Mouse (Mus musculus): ENCODE data around the gene Shb. TPM values are rescaled to one million over a fixed set of nuclear protein-coding genes. Genes with fewer than 3 reads are reported as not detected.
"Not testable (repeated sequence)": the region's sequence is repeated elsewhere in the genome, so short reads cannot be mapped to it uniquely, and the experiment has no call there.

The Shb gene
- polyA plus RNA-seq, 1 experiment from 2014 or later, result 6.8 TPM

DNA sequence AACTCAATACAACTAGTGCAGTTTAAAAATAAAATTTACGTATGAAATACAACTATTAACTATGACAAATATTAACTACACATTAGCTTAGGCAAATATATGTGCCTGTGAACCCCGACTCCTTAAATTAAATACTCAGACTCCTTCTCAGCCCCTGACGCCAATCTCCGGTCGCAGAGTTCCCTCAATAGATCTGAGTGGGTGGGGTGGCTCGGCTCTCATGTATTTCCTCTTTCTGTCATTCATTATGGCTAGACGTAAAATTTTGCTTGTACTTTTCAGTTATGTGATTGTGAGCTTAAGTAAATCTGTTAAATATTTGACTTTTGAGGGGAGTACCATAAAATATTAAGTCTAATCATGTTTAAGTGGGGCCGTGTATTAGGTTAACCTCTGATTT is 139.3 kb downstream of the Shb start:
- no peaks in the 10 kb centered on the region for H3K9me3 ChIP-seq

DNA sequence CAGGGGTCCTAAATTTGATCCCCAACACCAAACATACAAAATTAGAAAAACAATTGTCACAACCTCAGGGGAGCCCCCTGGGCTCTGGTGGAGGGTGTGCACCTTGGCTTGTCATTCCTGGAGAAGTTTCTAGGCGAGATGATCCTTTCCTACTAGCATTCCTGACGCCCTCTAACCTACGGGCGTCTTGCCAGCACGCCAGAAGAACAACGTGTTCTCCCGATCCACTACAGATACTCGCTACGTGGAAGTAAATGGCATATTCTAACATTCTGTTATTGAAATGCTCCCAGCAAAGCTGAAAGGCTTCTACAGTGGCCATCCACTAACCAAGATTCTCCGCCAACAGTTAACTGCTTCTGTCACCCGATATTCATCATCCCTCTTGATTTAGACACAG is 139.7 kb downstream of the Shb start:
- Histone ChIP-seq H3K27me3 (no peaks in the 10 kb centered on the region), H3K9me3 (no peaks in the 10 kb centered on the region), H3K4me3 (no peak overlapping the region), H3K27ac (no peak overlapping the region), H3K4me1 (no peaks in the 10 kb centered on the region), H3K36me3 (peaks cover 8% of the 10 kb centered on the region; the same call in 1 of the 2 replicates), H3K4me2 (no peak overlapping the region), H3K9ac (no peak overlapping the region)
- WGBS, result 60% methylated on average over 11 of the region's 11 CpGs
- ATAC-seq (ENCODE audit: insufficient number of reproducible peaks, low FRiP score, low TSS enrichment, low read depth), result no peak

More for the DNA sequence above, 139.3 kb downstream of the Shb start:
- Histone ChIP-seq H3K27me3 (no peaks in the 10 kb centered on the region), H3K4me1 (no peaks in the 10 kb centered on the region), H3K4me2 (no peak overlapping the region), H3K36me3 (peaks cover 12% of the 10 kb centered on the region; the same call in 1 of the 2 replicates), H3K27ac (no peak overlapping the region), H3K4me3 (no peak overlapping the region), H3K9ac (no peak overlapping the region)
- ATAC-seq (ENCODE audit: insufficient number of reproducible peaks, low FRiP score, low TSS enrichment, low read depth), result no peak
- WGBS, result 70% methylated on average over 8 of the region's 8 CpGs

DNA sequence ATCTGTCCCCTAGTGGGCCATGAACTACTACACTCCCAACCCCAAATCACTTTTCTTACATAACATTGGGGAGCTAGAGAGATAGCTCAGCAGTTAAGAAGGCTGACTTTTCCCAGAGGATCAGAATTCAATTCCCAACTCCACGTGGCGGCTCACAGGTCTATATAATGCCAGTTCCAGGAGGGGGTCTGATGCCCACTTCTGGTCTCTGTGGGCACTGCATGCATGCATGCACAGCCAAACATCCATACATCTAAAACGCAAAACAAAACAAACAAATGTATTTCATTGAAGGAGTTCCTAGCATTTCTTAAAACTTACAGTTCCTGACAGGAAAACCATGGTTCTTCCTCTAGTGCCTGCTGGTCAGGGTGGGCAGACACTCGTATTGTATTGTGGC is 140.2 kb downstream of the Shb start:
- no peak overlapping the region for H3K4me2 ChIP-seq
- no peaks in the 10 kb centered on the region for H3K27me3 ChIP-seq
- WGBS, result 73% methylated on average over 4 of the region's 4 CpGs
- H3K36me3 ChIP-seq, result peaks cover 4% of the 10 kb centered on the region; the same call in 1 of the 2 replicates
- no peaks in the 10 kb centered on the region for H3K9me3 ChIP-seq
- H3K4me1 ChIP-seq, result no peaks in the 10 kb centered on the region
- ATAC-seq (ENCODE audit: insufficient number of reproducible peaks, low FRiP score, low TSS enrichment, low read depth), result no peak
- no peak overlapping the region for H3K27ac ChIP-seq
- no peak overlapping the region for H3K4me3 ChIP-seq
- no peak overlapping the region for H3K9ac ChIP-seq

DNA sequence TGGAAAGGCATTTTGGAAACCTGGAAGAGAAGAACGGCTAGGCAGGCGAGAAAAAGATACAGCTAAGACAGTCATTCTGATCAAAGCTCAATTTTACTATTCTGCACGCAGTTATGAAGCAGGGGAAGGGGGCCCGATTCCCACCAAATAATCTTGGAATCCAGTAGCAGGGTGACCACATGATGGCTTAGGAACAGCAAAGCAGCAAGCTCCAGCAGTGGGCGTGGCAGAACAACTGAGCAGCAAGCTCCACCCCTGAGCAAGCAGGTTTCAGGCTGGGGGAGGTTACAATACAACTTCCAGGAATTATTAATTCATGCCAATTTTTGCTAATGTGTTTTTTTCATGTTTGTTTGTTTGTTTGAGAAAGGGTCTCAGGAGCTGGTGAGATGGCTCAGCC is 145.0 kb downstream of the Shb start:
- 93% methylated on average over 5 of the region's 5 CpGs for WGBS
- not testable (repeated sequence) for H3K4me3 ChIP-seq; H3K27ac ChIP-seq; H3K36me3 ChIP-seq; H3K4me1 ChIP-seq; H3K4me2 ChIP-seq; ATAC-seq (ENCODE audit: insufficient number of reproducible peaks, low FRiP score, low TSS enrichment, low read depth); H3K9me3 ChIP-seq; H3K27me3 ChIP-seq; H3K9ac ChIP-seq

DNA sequence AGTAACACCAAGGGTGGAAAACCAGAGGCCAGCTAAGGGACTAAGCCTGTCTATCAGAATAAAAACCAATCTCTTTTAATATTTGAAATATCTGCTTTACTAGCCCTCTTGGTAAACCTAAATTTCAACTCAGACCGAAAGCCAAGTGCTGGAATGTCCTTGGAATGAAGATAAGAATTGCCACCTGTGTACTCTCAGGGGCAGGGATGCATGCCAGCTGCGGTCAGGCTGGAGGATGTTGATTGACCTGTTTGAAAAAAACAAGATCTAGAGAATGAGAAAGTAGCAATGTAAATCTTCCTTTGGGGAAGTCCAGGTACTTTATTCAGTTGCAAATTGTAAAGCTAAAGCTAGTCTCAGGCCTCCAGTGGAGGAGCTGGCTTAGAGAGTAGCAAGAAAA is 150.1 kb downstream of the Shb start:
- H3K4me1 ChIP-seq; H3K9me3 ChIP-seq; H3K4me3 ChIP-seq; H3K27me3 ChIP-seq; H3K9ac ChIP-seq; H3K4me2 ChIP-seq; ATAC-seq (ENCODE audit: insufficient number of reproducible peaks, low FRiP score, low TSS enrichment, low read depth); H3K27ac ChIP-seq: not testable (repeated sequence)
- 71% methylated on average over 2 of the region's 2 CpGs for WGBS
- peaks cover 12% of the 10 kb centered on the region for H3K36me3 ChIP-seq

DNA sequence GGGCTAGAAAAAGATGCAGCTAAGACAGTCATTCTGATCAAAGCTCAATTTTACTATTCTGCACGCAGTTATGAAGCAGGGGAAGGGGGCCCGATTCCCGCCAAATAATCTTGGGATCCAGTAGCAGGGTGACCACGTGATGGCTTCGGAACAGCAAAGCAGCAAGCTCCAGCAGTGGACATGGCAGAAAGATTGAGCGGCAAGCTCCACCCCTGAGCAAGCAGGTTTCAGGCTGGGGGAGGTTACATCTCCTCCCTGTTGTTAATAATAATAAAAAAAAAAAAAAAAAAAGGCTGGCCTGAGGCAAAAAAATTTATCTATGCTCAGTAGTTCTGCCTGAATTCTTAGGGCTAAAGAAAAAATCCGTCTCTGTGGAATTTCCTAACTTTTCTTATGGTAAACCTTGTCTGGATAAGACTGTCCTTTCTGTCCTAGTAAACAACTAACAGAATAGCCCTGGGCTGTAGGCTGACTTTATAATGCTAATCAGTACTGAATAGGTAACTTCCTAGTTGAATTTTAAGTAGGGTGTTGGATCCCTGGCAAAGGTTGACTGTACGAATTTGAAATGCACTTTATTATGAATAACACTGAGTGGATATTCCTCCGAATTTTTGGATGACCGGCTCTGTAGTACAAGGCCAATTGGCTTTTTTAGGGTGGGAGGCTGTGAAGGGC is 151.2 kb downstream of the Shb start:
- WGBS, result 86% methylated on average over 10 of the region's 10 CpGs
- H3K27ac ChIP-seq; H3K4me2 ChIP-seq; H3K9me3 ChIP-seq; H3K27me3 ChIP-seq; ATAC-seq (ENCODE audit: insufficient number of reproducible peaks, low FRiP score, low TSS enrichment, low read depth); H3K4me1 ChIP-seq; H3K9ac ChIP-seq; H3K4me3 ChIP-seq: not testable (repeated sequence)
- H3K36me3 ChIP-seq, result peaks cover 21% of the 10 kb centered on the region

DNA sequence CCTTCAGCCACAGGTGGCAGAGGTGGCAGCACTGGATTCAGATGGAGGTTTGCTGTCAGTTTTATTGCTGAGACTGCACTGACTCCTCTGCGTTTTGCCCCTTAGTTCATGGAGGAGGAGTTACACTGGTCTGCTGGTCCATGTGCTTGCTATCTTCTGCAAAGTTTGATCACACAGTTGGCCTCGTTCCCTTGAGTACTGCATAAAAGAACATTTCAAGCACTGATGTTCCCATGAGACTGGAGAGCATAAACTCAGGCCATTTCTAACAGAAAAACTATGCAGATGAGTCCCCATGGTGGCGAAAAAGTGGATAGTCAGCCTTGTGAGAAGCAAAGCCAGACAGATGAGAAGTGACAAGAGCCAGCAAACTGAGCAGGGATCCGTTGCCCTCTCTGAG is 155.7 kb downstream of the Shb start:
- no peaks in the 10 kb centered on the region for H3K9me3 ChIP-seq
- peaks cover 60% of the 10 kb centered on the region for H3K36me3 ChIP-seq
- WGBS, result 86% methylated on average over 4 of the region's 4 CpGs
- H3K27ac ChIP-seq, result no peak overlapping the region
- H3K9ac ChIP-seq, result no peak overlapping the region
- no peaks in the 10 kb centered on the region for H3K4me1 ChIP-seq
- no peaks in the 10 kb centered on the region for H3K27me3 ChIP-seq
- H3K4me3 ChIP-seq, result no peak overlapping the region
- no peak overlapping the region for H3K4me2 ChIP-seq
- ATAC-seq (ENCODE audit: insufficient number of reproducible peaks, low FRiP score, low TSS enrichment, low read depth), result no peak

DNA sequence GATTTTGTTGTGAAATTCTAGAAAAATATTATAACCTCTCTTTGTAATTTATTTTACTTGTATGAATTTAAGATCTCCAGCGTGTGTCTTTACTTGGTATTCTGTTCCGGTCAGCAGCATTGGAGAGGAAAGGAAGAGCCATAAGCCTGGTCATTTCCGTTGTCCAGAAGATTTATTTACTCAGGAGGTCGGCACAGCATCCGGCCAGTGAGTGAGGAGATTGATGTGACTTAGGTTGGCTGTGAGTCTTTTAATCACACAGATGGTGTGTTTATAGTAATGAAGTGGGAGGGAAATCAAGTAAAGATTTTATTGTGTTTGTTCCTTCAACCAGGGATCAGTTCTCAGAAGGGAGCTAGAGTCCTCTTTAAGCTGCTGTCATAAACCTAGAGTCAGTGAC is 157.4 kb downstream of the Shb start:
- Histone ChIP-seq H3K4me1 (no peaks in the 10 kb centered on the region), H3K9ac (no peak overlapping the region), H3K36me3 (peaks cover 70% of the 10 kb centered on the region), H3K9me3 (no peaks in the 10 kb centered on the region), H3K27ac (no peak overlapping the region), H3K4me3 (no peak overlapping the region), H3K27me3 (no peaks in the 10 kb centered on the region), H3K4me2 (no peak overlapping the region)
- no peak for ATAC-seq (ENCODE audit: insufficient number of reproducible peaks, low FRiP score, low TSS enrichment, low read depth)
- WGBS, result 76% methylated on average over 5 of the region's 5 CpGs

Small RNA genes within 50 kb of the gene (microRNA-seq; reads per million reads assigned to microRNA genes)
- gene Gm22518, result not detected
- not detected for gene Gm25692

Other genes starting within 250 kb of the Shb start
- 14.4 and 16.7 TPM in 2 replicates for gene Trmt10b, start 235.3 kb downstream of the Shb start, polyA plus RNA-seq (2015; fragmentation: Nextera tagmentation; extraction: Ambion mirVana)
- 9.3 and 13.7 TPM in 2 replicates for gene Dcaf10, start 190.4 kb downstream of the Shb start, polyA plus RNA-seq (2015; fragmentation: Nextera tagmentation; extraction: Ambion mirVana)
- 66.2 and 72.0 TPM in 2 replicates for gene Exosc3, start 189.7 kb downstream of the Shb start, polyA plus RNA-seq (2015; fragmentation: Nextera tagmentation; extraction: Ambion mirVana)
- gene Slc25a51, start 123.7 kb downstream of the Shb start, polyA plus RNA-seq (2015; fragmentation: Nextera tagmentation; extraction: Ambion mirVana), result 58.0 and 61.8 TPM in 2 replicates